Mouse (Mus musculus) midbrain, embryonic 13.5 days (tissue): Measurements from ENCODE around the gene Chuk. TPM values are rescaled to one million over a fixed set of nuclear protein-coding genes. Genes with fewer than 3 reads are reported as not detected.

Experiments
- ATAC-seq: fragments of 200-750 bp; cut with Nextera tagmentation; 2 replicates; pipeline ENCODE4 v1.8.0; 2017; ENCODE audit warnings: mild to moderate bottlenecking, moderate TSS enrichment, moderate library complexity
- H3K27ac ChIP-seq: fragments of 300-500 bp; sonication (generic); 2 replicates; pipeline ENCODE4 v1.5.1; 2015; ENCODE audit warnings: inconsistent platforms, mild to moderate bottlenecking, moderate library complexity
- H3K27me3 ChIP-seq: fragments of 300-500 bp; sonication (generic); 2 replicates; pipeline ENCODE4 v1.6.1; 2015; ENCODE audit warnings: mild to moderate bottlenecking, inconsistent platforms
- H3K36me3 ChIP-seq: fragments of 300-500 bp; sonication (generic); 2 replicates; pipeline ENCODE4 v1.6.1; 2015; ENCODE audit warnings: mild to moderate bottlenecking, inconsistent platforms
- H3K4me1 ChIP-seq: fragments of 300-500 bp; sonication (generic); replicated peaks from 2 replicates; pipeline ENCODE4 v1.6.1; 2015; ENCODE audit warnings: inconsistent platforms
- H3K4me2 ChIP-seq: fragments of 300-500 bp; sonication (generic); replicated peaks from 2 replicates; pipeline ENCODE4 v1.6.1; 2015; ENCODE audit warnings: moderate library complexity, mild to moderate bottlenecking, inconsistent platforms
- H3K4me3 ChIP-seq: fragments of 300-500 bp; sonication (generic); replicated peaks from 2 replicates; pipeline ENCODE4 v1.5.1; 2015; ENCODE audit warnings: mild to moderate bottlenecking, inconsistent platforms
- H3K9ac ChIP-seq: fragments of 300-500 bp; sonication (generic); replicated peaks from 2 replicates; pipeline ENCODE4 v1.6.1; 2015; ENCODE audit warnings: mild to moderate bottlenecking, inconsistent platforms
- H3K9me3 ChIP-seq: fragments of 300-500 bp; sonication (generic); 2 replicates; pipeline ENCODE4 v1.6.1; 2016; ENCODE audit warnings: mild to moderate bottlenecking, inconsistent platforms
- WGBS: fragments of 180-500 bp; shearing (Covaris S2); methylation state at CpG from one replicate; pipeline ENCODE4 v1.1.7; 2015; 5-methylcytosine and 5-hydroxymethylcytosine counted together
- polyA plus RNA-seq: library from polyadenylated mRNA; unstranded; fragments of >200 nt; fragmentation: Nextera tagmentation; extraction: Ambion mirVana; gene quantifications from 2 replicates; pipeline ENCODE4 v1.2.1, GENCODE M21; 2015

The Chuk gene
- polyA plus RNA-seq, 1 experiment from 2014 or later = 70.2 TPM

- WGBS = 68% methylated on average over 8 of the region's 8 CpGs
- Histone ChIP-seq H3K27ac (no peak overlapping the region), H3K27me3 (no peaks in the 10 kb centered on the region), H3K4me1 (no peaks in the 10 kb centered on the region), H3K4me2 (no peak overlapping the region), H3K4me3 (no peak overlapping the region), H3K9me3 (no peaks in the 10 kb centered on the region), H3K9ac (no peak overlapping the region), H3K36me3 (no peaks in the 10 kb centered on the region)
- no peak for ATAC-seq
Observed at GRCm38 (mm10) chr19:44026956-44027530, 80.2 kb downstream of the Chuk start.

DNA sequence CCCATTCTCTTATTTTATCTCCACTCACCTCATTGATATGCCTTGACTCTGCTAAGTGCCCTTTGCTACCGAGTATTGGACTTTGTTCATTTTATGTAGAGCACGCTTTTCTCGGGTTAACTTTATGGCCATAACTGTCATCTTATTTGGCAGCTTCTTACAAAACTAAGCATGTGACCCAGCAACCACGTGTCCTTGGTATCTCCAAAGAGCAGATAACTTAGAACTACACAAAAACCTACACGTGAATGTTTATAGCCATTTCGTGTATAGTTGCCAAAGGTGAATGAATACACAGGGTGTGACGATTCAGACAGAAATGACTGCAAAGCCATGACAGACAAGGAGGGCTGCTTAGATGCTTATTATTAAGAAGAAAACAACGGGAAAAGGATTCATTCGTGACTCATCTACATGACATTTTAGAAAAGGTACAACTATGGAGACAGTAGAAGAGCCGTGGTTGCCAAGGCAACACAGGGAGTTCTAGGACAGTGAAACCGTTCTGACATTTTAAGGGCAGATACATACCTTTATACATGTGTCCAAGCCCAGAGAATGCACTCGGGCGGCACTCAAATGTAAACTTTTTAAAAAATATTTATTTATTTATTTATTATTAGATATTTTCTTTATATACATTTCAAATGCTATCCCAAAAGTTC is 82.2 kb downstream of the Chuk start:
- no peaks in the 10 kb centered on the region for H3K9me3 ChIP-seq
- no peak overlapping the region for H3K9ac ChIP-seq
- no peak overlapping the region for H3K27ac ChIP-seq
- H3K4me3 ChIP-seq = no peak overlapping the region
- no peak overlapping the region for H3K4me2 ChIP-seq
- no peak for ATAC-seq
- no peaks in the 10 kb centered on the region for H3K27me3 ChIP-seq
- no peaks in the 10 kb centered on the region for H3K36me3 ChIP-seq
- WGBS = 91% methylated on average over 13 of the region's 13 CpGs
- no peaks in the 10 kb centered on the region for H3K4me1 ChIP-seq

Other genes with a start within 250 kb of the Chuk start
- 9.8 and 10.8 TPM in 2 replicates for gene Dnmbp, start 167.3 kb downstream of the Chuk start, polyA plus RNA-seq
- 0.16 and 0.24 TPM in 2 replicates for gene Cpn1, start 120.9 kb downstream of the Chuk start, polyA plus RNA-seq
- 0.08 TPM in 1 of 2 replicates, not detected in the other for gene Cyp2c23, start 78.3 kb downstream of the Chuk start, polyA plus RNA-seq
- 19.5 and 20.1 TPM in 2 replicates for gene Erlin1, start 37.7 kb downstream of the Chuk start, polyA plus RNA-seq
- 36.6 and 40.0 TPM in 2 replicates for gene Cwf19l1, start 28.4 kb upstream of the Chuk start, polyA plus RNA-seq
- gene Bloc1s2, start 39.0 kb upstream of the Chuk start, polyA plus RNA-seq = 156 and 157 TPM in 2 replicates
- 0.20 and 0.27 TPM in 2 replicates for gene Pkd2l1, start 85.0 kb upstream of the Chuk start, polyA plus RNA-seq
- 2.0 and 3.4 TPM in 2 replicates for gene Scd3, start 95.8 kb upstream of the Chuk start, polyA plus RNA-seq
- gene Scd2, start 186.2 kb upstream of the Chuk start, polyA plus RNA-seq = 254 and 259 TPM in 2 replicates
- 0.08 TPM in 2 replicates for gene Scd4, start 225.6 kb upstream of the Chuk start, polyA plus RNA-seq